In genomic region chr16:17181382-17181781, GRCm38 (mm10) we compare ENCODE assay signal across 10 mouse cellular contexts. TPM values are rescaled to one million over a fixed set of nuclear protein-coding genes. Genes with fewer than 3 reads are reported as not detected.
DNase-seq lines count a peak whose midpoint lies in the region; ATAC-seq and TF ChIP-seq lines count a peak whose summit lies in the region.
"Had no signal": no experiment of that assay in that cellular context is flagged by ENCODE, and none has a peak within 500 bp of the region (broad histone marks: within the 10 kb centered on the region; RNA-seq: fewer than 3 reads in every experiment).

No protein-coding gene starts in this region.

- no peak for TF ChIP-seq CTCF in lung, embryonic 14.5 days (IDR thresholded peaks at IDR 0.05; ENCODE audit: low read depth)

- peaks cover 39% of the 10 kb centered on the region for H3K36me3 ChIP-seq in liver, embryonic 12.5 days
- peaks cover 15% of the 10 kb centered on the region for H3K36me3 ChIP-seq in lung, embryonic 14.5 days (ENCODE audit: insufficient read depth)

- H3K4me1 ChIP-seq in liver, embryonic 12.5 days, result peaks cover 48% of the 10 kb centered on the region
- no peaks in the 10 kb centered on the region for H3K4me1 ChIP-seq in lung, embryonic 14.5 days (ENCODE audit: insufficient read depth)

- 58% methylated on average over 4 of the region's 4 CpGs for WGBS in liver, embryonic 12.5 days (ENCODE audit: insufficient replicate concordance)
- 80% methylated on average over 4 of the region's 4 CpGs for WGBS in lung, embryonic 14.5 days

- H3K9me3 ChIP-seq in liver, embryonic 12.5 days (replicated peaks), result no peaks in the 10 kb centered on the region
- H3K9me3 ChIP-seq in lung, embryonic 14.5 days (ENCODE audit: low read depth, low read length), result no peaks in the 10 kb centered on the region

- DNase-seq in adrenal gland, adult 2 months, result peak; percentile 48
- DNase-seq in adrenal gland, postnatal 25 days, result no peak
- DNase-seq in liver, result peak; percentile 19
- DNase-seq in lung, embryonic 14.5 days, result peak; percentile 14
- peak; percentile 23 for DNase-seq in telencephalon, adult 2 months (ENCODE audit: low read depth, low spot score)
- no peak for DNase-seq in kidney, postnatal 10 days
- DNase-seq in right cerebral cortex, postnatal 10 days (ENCODE audit: low spot score in 2 of 2), result no peak
- DNase-seq: kidney, postnatal 14 days; right cerebral cortex, postnatal 4 days had no signal

- H3K27ac ChIP-seq in liver, embryonic 12.5 days, result no peak overlapping the region; the same call in 1 of the 2 replicates
- no peak overlapping the region for H3K27ac ChIP-seq in lung, embryonic 14.5 days (ENCODE audit: low read depth)

- no peak overlapping the region for H3K4me3 ChIP-seq in liver, embryonic 12.5 days
- H3K4me3 ChIP-seq in lung, embryonic 14.5 days (ENCODE audit: low read depth, low read length), result no peak overlapping the region

- no peak overlapping the region for H3K4me2 ChIP-seq in liver, embryonic 12.5 days
- no peak overlapping the region for H3K4me2 ChIP-seq in lung, embryonic 14.5 days

- H3K9ac ChIP-seq in liver, embryonic 12.5 days, result no peak overlapping the region
- H3K9ac ChIP-seq in lung, embryonic 14.5 days, result no peak overlapping the region

- no peaks in the 10 kb centered on the region for H3K27me3 ChIP-seq in liver, embryonic 12.5 days (replicated peaks)
- H3K27me3 ChIP-seq in lung, embryonic 14.5 days (ENCODE audit: insufficient read depth, low read length), result no peaks in the 10 kb centered on the region

- no peak for ATAC-seq in liver, embryonic 12.5 days
- no peak for ATAC-seq in lung, embryonic 14.5 days (ENCODE audit: insufficient read depth)

RNA-seq across cellular contexts. Expression of gene Ube2l3, which starts 21.1 kb away (rescaled TPM):
- total RNA-seq in adrenal gland, adult 2 months (2021), result 100 to 1,000 TPM; 198 to 273 TPM
- 91.0 and 109 TPM in 2 replicates for polyA plus RNA-seq in adrenal gland, adult 2 months (2012; rRNA removed)
- total RNA-seq in adrenal gland, postnatal 25 days (2021), result 194 and 282 TPM in 2 replicates
- polyA plus RNA-seq in liver, embryonic 12.5 days (2016; fragmentation: Nextera tagmentation; extraction: Ambion mirVana), result 275 and 283 TPM in 2 replicates
- polyA plus RNA-seq in lung, embryonic 14.5 days (2014; fragmentation: Nextera tagmentation; extraction: Ambion mirVana), result 349 and 371 TPM in 2 replicates

RNA-seq across cellular contexts. Expression of gene Rimbp3, which starts 27.0 kb away (rescaled TPM):
- under 1 TPM in 1 of 2 experiments, not detected in 1; 0.07 TPM for total RNA-seq in adrenal gland, adult 2 months (2021)
- polyA plus RNA-seq in adrenal gland, adult 2 months (2012; rRNA removed), result not detected in 2 replicates
- 0.06 TPM in 1 of 2 replicates, not detected in the other for total RNA-seq in adrenal gland, postnatal 25 days (2021)
- polyA plus RNA-seq in liver, embryonic 12.5 days (2016; fragmentation: Nextera tagmentation; extraction: Ambion mirVana), result 0.12 and 0.17 TPM in 2 replicates
- polyA plus RNA-seq in lung, embryonic 14.5 days (2014; fragmentation: Nextera tagmentation; extraction: Ambion mirVana), result 0.13 and 0.30 TPM in 2 replicates

RNA-seq across cellular contexts. Expression of gene Ccdc116, which starts 34.4 kb away (rescaled TPM):
- under 1 TPM; 0.24 to 0.29 TPM for total RNA-seq in adrenal gland, adult 2 months (2021)
- polyA plus RNA-seq in adrenal gland, adult 2 months (2012; rRNA removed), result 0.44 and 0.60 TPM in 2 replicates
- 0.39 TPM in 1 of 2 replicates, not detected in the other for total RNA-seq in adrenal gland, postnatal 25 days (2021)
- polyA plus RNA-seq in liver, embryonic 12.5 days (2016; fragmentation: Nextera tagmentation; extraction: Ambion mirVana), result 0.80 and 1.3 TPM in 2 replicates
- 0.64 and 0.78 TPM in 2 replicates for polyA plus RNA-seq in lung, embryonic 14.5 days (2014; fragmentation: Nextera tagmentation; extraction: Ambion mirVana)

RNA-seq across cellular contexts. Expression of gene Ydjc, which starts 37.0 kb away (rescaled TPM):
- total RNA-seq in adrenal gland, adult 2 months (2021), result 1 to 10 TPM; 4.9 to 6.5 TPM
- polyA plus RNA-seq in adrenal gland, adult 2 months (2012; rRNA removed), result 28.2 and 39.2 TPM in 2 replicates
- total RNA-seq in adrenal gland, postnatal 25 days (2021), result 4.5 and 7.0 TPM in 2 replicates
- 18.5 and 18.8 TPM in 2 replicates for polyA plus RNA-seq in liver, embryonic 12.5 days (2016; fragmentation: Nextera tagmentation; extraction: Ambion mirVana)
- 10.1 TPM in 2 replicates for polyA plus RNA-seq in lung, embryonic 14.5 days (2014; fragmentation: Nextera tagmentation; extraction: Ambion mirVana)

RNA-seq across cellular contexts. Expression of gene Sdf2l1, which starts 49.2 kb away (rescaled TPM):
- total RNA-seq in adrenal gland, adult 2 months (2021), result 10 to 100 TPM; 33.2 to 42.4 TPM
- 45.0 and 64.6 TPM in 2 replicates for polyA plus RNA-seq in adrenal gland, adult 2 months (2012; rRNA removed)
- 27.9 and 28.0 TPM in 2 replicates for total RNA-seq in adrenal gland, postnatal 25 days (2021)
- 82.4 and 91.1 TPM in 2 replicates for polyA plus RNA-seq in liver, embryonic 12.5 days (2016; fragmentation: Nextera tagmentation; extraction: Ambion mirVana)
- 66.0 and 70.0 TPM in 2 replicates for polyA plus RNA-seq in lung, embryonic 14.5 days (2014; fragmentation: Nextera tagmentation; extraction: Ambion mirVana)

Comparison
In these comparisons a context has a peak if more than half of its experiments do, and no peak if none do; other contexts are left out.
1. DNase-seq: peak in adrenal gland, adult 2 months (single experiment), liver (single experiment), lung, embryonic 14.5 days (single experiment) and telencephalon, adult 2 months (single experiment); none in adrenal gland, postnatal 25 days (single experiment), kidney, postnatal 10 days (single experiment) and right cerebral cortex, postnatal 10 days (0 of 2).